Mouse (Mus musculus): ENCODE measurements around the gene Gstp3. TPM values are rescaled to one million over a fixed set of nuclear protein-coding genes. Genes with fewer than 3 reads are reported as not detected.
A peak's percentile ranks its signal among the peaks of the same experiment; 100 is the strongest.

Gene Gstp3
- polyA plus RNA-seq, 1 experiment from 2014 or later = 0.80 TPM

DNA sequence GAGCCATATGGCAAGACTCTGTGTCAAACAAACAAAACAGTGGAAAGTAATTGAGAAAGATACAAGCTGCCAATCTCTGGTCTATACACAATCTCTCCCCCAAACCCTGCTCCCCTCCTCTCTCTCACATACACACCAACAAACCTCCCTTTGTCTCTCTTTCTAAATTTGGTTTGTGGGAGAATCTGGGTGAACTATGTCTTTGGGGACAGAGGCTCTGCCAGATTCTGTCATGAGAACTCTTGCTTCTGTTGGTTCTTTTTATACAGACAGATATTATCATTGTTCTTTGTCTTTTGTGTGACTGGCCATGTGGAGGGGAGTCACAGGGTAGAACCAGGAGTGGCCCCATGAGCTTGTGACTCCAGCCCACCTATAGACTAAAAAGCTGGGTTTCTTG, 31.8 kb downstream of the Gstp3 start:
- Histone ChIP-seq H3K9ac (ENCODE audit: low read length) (no peak overlapping the region), H3K4me1 (ENCODE audit: control insufficient read depth, insufficient read depth, low read length) (no peaks in the 10 kb centered on the region), H3K4me3 (ENCODE audit: low read length) (no peak overlapping the region), H3K27ac (ENCODE audit: low read length) (no peak overlapping the region), H3K36me3 (ENCODE audit: control insufficient read depth, insufficient read depth) (no peaks in the 10 kb centered on the region), H3K4me2 (ENCODE audit: low read depth, low read length) (no peak overlapping the region), H3K9me3 (replicated peaks; ENCODE audit: control insufficient read depth, low read length) (peaks cover 15% of the 10 kb centered on the region), H3K27me3 (ENCODE audit: control insufficient read depth, insufficient read depth, low read length) (no peaks in the 10 kb centered on the region)
- no peak for ATAC-seq (replicated peaks; ENCODE audit: extremely low read depth, insufficient read depth, low FRiP score)

- WGBS = 56% methylated on average over 7 of the region's 7 CpGs
- Histone ChIP-seq H3K4me3 (ENCODE audit: low read length) (no peak overlapping the region), H3K9me3 (replicated peaks; ENCODE audit: control insufficient read depth, low read length) (peaks cover 15% of the 10 kb centered on the region), H3K27me3 (ENCODE audit: control insufficient read depth, insufficient read depth, low read length) (no peaks in the 10 kb centered on the region), H3K9ac (ENCODE audit: low read length) (no peak overlapping the region), H3K27ac (ENCODE audit: low read length) (no peak overlapping the region; the same call in 1 of the 2 replicates), H3K4me2 (ENCODE audit: low read depth, low read length) (no peak overlapping the region), H3K36me3 (ENCODE audit: control insufficient read depth, insufficient read depth) (no peaks in the 10 kb centered on the region), H3K4me1 (ENCODE audit: control insufficient read depth, insufficient read depth, low read length) (peaks cover 4% of the 10 kb centered on the region; the same call in 1 of the 2 replicates)
- ATAC-seq (replicated peaks; ENCODE audit: extremely low read depth, insufficient read depth, low FRiP score) = no peak
Observed at GRCm38 (mm10) chr19:4023185-4023584, 36.2 kb downstream of the Gstp3 start.

DNA sequence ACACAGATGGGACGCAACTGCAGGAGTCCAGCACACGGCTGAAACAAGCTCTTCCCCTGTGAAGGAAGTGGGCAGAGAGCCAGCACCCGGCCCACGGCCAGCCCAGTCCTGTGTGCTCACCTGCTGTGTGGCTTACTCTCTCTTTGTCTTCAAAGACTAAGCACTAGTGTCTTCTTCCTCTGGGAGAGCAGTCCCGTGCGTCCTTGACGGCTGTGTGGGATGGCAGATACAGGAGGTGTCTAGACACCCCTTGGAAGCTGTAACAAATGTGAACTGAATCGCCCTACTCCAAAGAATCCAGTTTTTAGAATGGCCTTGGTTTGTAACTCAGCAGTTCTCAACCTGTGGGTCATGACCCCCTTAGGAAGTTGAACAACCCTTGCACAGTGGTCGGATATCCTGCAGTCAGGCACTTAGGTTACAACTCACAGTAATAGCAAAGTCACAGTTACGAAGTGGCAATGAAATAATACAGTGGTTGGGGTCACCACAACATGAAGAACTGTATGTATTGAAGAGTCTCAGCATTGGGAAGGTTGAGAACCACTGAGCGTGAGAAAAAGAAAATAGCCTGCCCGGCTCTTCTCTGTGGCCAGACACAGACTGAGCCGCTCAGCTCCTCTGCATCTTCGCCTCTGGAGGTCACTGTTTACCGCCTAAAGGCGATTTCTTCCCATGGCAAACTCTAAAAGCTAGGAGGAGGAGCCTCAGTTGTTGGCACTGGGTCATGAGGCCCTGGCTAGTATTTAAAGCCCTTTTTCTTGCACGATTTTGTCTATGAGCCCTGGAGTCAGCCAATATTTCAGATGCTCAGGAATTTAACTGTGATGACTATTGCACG, 40.4 kb downstream of the Gstp3 start:
- Histone ChIP-seq H3K4me2 (ENCODE audit: low read depth, low read length) (0 out of 2 replicates have a peak overlapping the region, but pooled peaks have one; percentile 5), H3K9ac (ENCODE audit: low read length) (0 out of 2 replicates have a peak overlapping the region, but pooled peaks have one; percentile 3), H3K36me3 (ENCODE audit: control insufficient read depth, insufficient read depth) (no peaks in the 10 kb centered on the region), H3K4me1 (ENCODE audit: control insufficient read depth, insufficient read depth, low read length) (peaks cover 4% of the 10 kb centered on the region; the same call in 1 of the 2 replicates), H3K4me3 (ENCODE audit: low read length) (no peak overlapping the region), H3K27ac (ENCODE audit: low read length) (no peak overlapping the region), H3K27me3 (ENCODE audit: control insufficient read depth, insufficient read depth, low read length) (no peaks in the 10 kb centered on the region), H3K9me3 (replicated peaks; ENCODE audit: control insufficient read depth, low read length) (no peaks in the 10 kb centered on the region)
- WGBS = 27% methylated on average over 18 of the region's 18 CpGs
- ATAC-seq (replicated peaks; ENCODE audit: extremely low read depth, insufficient read depth, low FRiP score) = peak; percentile 85

GRCm38 (mm10) chr19:4017921-4018587, 41.3 kb downstream of the Gstp3 start:
- Histone ChIP-seq H3K9me3 (replicated peaks; ENCODE audit: control insufficient read depth, low read length) (no peaks in the 10 kb centered on the region), H3K27me3 (ENCODE audit: control insufficient read depth, insufficient read depth, low read length) (no peaks in the 10 kb centered on the region), H3K4me2 (ENCODE audit: low read depth, low read length) (no peak overlapping the region), H3K36me3 (ENCODE audit: control insufficient read depth, insufficient read depth) (no peaks in the 10 kb centered on the region), H3K4me3 (ENCODE audit: low read length) (no peak overlapping the region), H3K9ac (ENCODE audit: low read length) (no peak overlapping the region), H3K4me1 (ENCODE audit: control insufficient read depth, insufficient read depth, low read length) (peaks cover 4% of the 10 kb centered on the region), H3K27ac (ENCODE audit: low read length) (no peak overlapping the region)
- no peak for ATAC-seq (replicated peaks; ENCODE audit: extremely low read depth, insufficient read depth, low FRiP score)
- WGBS = 62% methylated on average over 10 of the region's 10 CpGs

DNA sequence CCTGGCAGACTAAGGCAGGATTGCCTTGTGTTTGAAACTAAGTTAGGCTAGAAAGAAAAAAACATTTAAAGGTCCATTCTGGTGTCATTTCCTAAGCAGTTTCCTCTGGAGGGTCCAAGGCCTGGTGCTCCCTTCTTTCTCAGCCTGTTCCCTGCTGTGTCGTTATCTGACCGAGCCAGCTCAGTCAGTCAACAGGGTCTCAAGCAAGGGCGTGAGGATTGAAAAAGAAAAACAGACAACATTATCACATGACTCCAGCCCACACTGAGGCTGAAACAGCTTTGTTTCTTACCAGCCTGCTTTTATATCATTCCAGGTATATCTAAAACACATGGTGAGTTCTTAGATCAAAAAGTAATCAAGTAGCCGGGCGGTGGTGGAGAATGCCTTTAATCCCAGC, 43.7 kb downstream of the Gstp3 start:
- H3K9me3 ChIP-seq (replicated peaks; ENCODE audit: control insufficient read depth, low read length) = no peaks in the 10 kb centered on the region
- WGBS = 53% methylated on average over 5 of the region's 5 CpGs
- H3K9ac ChIP-seq (ENCODE audit: low read length) = no peak overlapping the region
- H3K4me3 ChIP-seq (ENCODE audit: low read length) = no peak overlapping the region
- peaks cover 6% of the 10 kb centered on the region for H3K36me3 ChIP-seq (ENCODE audit: control insufficient read depth, insufficient read depth)
- no peak overlapping the region for H3K4me2 ChIP-seq (ENCODE audit: low read depth, low read length)
- H3K27me3 ChIP-seq (ENCODE audit: control insufficient read depth, insufficient read depth, low read length) = no peaks in the 10 kb centered on the region
- H3K27ac ChIP-seq (ENCODE audit: low read length) = no peak overlapping the region
- peaks cover 18% of the 10 kb centered on the region for H3K4me1 ChIP-seq (ENCODE audit: control insufficient read depth, insufficient read depth, low read length)
- ATAC-seq (replicated peaks; ENCODE audit: extremely low read depth, insufficient read depth, low FRiP score) = no peak

DNA sequence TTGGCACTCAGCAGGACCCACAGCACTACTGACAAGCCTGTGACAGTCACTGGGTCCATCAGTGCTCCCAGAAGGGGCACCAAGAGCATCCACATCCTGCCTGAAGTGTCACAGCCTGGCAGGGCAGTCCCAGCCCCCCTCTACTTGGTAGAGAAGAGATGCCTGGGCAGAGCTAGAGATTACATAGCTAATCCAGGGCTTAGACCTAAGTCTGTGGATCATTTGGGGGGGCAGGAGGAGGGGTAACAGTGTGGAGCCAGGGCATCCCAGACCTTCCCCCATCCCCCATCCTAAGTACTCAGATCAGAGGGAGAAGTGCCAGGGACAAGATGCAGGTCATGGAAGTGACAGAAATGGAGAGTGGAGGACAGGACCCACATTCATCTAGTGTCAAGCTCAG, 44.6 kb downstream of the Gstp3 start:
- Histone ChIP-seq H3K9ac (ENCODE audit: low read length) (no peak overlapping the region), H3K4me1 (ENCODE audit: control insufficient read depth, insufficient read depth, low read length) (peaks cover 18% of the 10 kb centered on the region), H3K4me3 (ENCODE audit: low read length) (no peak overlapping the region), H3K9me3 (replicated peaks; ENCODE audit: control insufficient read depth, low read length) (no peaks in the 10 kb centered on the region), H3K36me3 (ENCODE audit: control insufficient read depth, insufficient read depth) (peaks cover 12% of the 10 kb centered on the region), H3K27me3 (ENCODE audit: control insufficient read depth, insufficient read depth, low read length) (no peaks in the 10 kb centered on the region), H3K4me2 (ENCODE audit: low read depth, low read length) (no peak overlapping the region), H3K27ac (ENCODE audit: low read length) (no peak overlapping the region)
- ATAC-seq (replicated peaks; ENCODE audit: extremely low read depth, insufficient read depth, low FRiP score) = no peak

DNA sequence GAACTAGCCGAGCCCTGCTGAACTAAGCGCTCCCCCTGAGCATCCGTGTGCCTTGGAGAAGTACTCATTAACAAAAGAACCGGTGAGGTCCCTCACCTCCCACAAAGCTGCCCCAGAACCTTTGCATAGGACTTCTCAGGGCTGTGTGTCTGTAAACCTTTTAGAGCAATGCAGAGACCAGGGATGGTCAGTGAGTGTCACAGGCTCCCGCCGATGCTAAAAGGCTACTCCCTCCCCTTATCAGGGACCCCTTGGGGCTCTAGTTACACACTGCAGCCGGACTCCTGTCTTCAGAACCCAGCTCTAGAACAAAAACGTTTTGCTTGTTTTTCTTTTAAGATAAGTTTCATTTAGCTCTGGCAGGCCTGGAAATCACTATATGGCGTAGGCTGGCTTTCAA, 46.3 kb downstream of the Gstp3 start:
- WGBS = 8% methylated on average over 9 of the region's 9 CpGs
- Histone ChIP-seq H3K27me3 (ENCODE audit: control insufficient read depth, insufficient read depth, low read length) (no peaks in the 10 kb centered on the region), H3K27ac (ENCODE audit: low read length) (0 out of 2 replicates have a peak overlapping the region, but pooled peaks have one; percentile 40), H3K4me3 (ENCODE audit: low read length) (peak overlapping the region; percentile 91), H3K36me3 (ENCODE audit: control insufficient read depth, insufficient read depth) (peaks cover 25% of the 10 kb centered on the region), H3K4me1 (ENCODE audit: control insufficient read depth, insufficient read depth, low read length) (peaks cover 15% of the 10 kb centered on the region), H3K9me3 (replicated peaks; ENCODE audit: control insufficient read depth, low read length) (no peaks in the 10 kb centered on the region), H3K4me2 (ENCODE audit: low read depth, low read length) (peak overlapping the region; percentile 63), H3K9ac (ENCODE audit: low read length) (peak overlapping the region; percentile 71)
- no peak for ATAC-seq (replicated peaks; ENCODE audit: extremely low read depth, insufficient read depth, low FRiP score)

GRCm38 (mm10) chr19:4012432-4013022, 46.8 kb downstream of the Gstp3 start, which contains the start of gene Ndufv1:
Ndufv1 (minus strand) TSS chr19:4012806.
- Histone ChIP-seq H3K9ac (ENCODE audit: low read length) (peak within 1 kb of the TSS; percentile 92), H3K9me3 (replicated peaks; ENCODE audit: control insufficient read depth, low read length) (no peaks in the 10 kb centered on the region), H3K27ac (ENCODE audit: low read length) (peak within 1 kb of the TSS; percentile 89), H3K4me2 (ENCODE audit: low read depth, low read length) (peak within 1 kb of the TSS; percentile 69), H3K4me3 (ENCODE audit: low read length) (peak within 1 kb of the TSS; percentile 91), H3K36me3 (ENCODE audit: control insufficient read depth, insufficient read depth) (peaks cover 30% of the 10 kb centered on the region), H3K27me3 (ENCODE audit: control insufficient read depth, insufficient read depth, low read length) (no peaks in the 10 kb centered on the region), H3K4me1 (ENCODE audit: control insufficient read depth, insufficient read depth, low read length) (peaks cover 15% of the 10 kb centered on the region)
- peak; percentile 99 for ATAC-seq (replicated peaks; ENCODE audit: extremely low read depth, insufficient read depth, low FRiP score)
- under 1% methylated on average over 45 of the region's 45 CpGs for WGBS

- Histone ChIP-seq H3K27ac (ENCODE audit: low read length) (no peak overlapping the region), H3K4me2 (ENCODE audit: low read depth, low read length) (peak overlapping the region; percentile 69; the same call in 1 of the 2 replicates), H3K4me3 (ENCODE audit: low read length) (no peak overlapping the region), H3K9ac (ENCODE audit: low read length) (no peak overlapping the region), H3K4me1 (ENCODE audit: control insufficient read depth, insufficient read depth, low read length) (peaks cover 15% of the 10 kb centered on the region), H3K36me3 (ENCODE audit: control insufficient read depth, insufficient read depth) (peaks cover 44% of the 10 kb centered on the region), H3K27me3 (ENCODE audit: control insufficient read depth, insufficient read depth, low read length) (no peaks in the 10 kb centered on the region), H3K9me3 (replicated peaks; ENCODE audit: control insufficient read depth, low read length) (no peaks in the 10 kb centered on the region)
- ATAC-seq (replicated peaks; ENCODE audit: extremely low read depth, insufficient read depth, low FRiP score) = no peak
- 95% methylated on average over 5 of the region's 5 CpGs for WGBS
Observed at GRCm38 (mm10) chr19:4011086-4011485, 48.3 kb downstream of the Gstp3 start.
